Mouse (Mus musculus): ENCODE results near the gene Mmrn2. TPM values are rescaled to one million over a fixed set of nuclear protein-coding genes. Genes with fewer than 3 reads are reported as not detected.
A peak's percentile ranks its signal among the peaks of the same experiment; 100 is the strongest.

The Mmrn2 gene
- total RNA-seq (2022) = 1 to 10 TPM; 4.8 to 6.0 (median 5.0) TPM

- DNase-seq (ENCODE audit: low spot score in 2 of 2) = no peak
These were observed at the start of gene Mmrn2 for GRCm38 (mm10) chr14:34375415-34375904. Gene Mmrn2 (plus strand): TSS chr14:34375465.

- DNase-seq (ENCODE audit: low spot score in 2 of 2) = no peak
These were observed 48.7 kb upstream of the Mmrn2 start for GRCm38 (mm10) chr14:34326606-34327005.

DNA sequence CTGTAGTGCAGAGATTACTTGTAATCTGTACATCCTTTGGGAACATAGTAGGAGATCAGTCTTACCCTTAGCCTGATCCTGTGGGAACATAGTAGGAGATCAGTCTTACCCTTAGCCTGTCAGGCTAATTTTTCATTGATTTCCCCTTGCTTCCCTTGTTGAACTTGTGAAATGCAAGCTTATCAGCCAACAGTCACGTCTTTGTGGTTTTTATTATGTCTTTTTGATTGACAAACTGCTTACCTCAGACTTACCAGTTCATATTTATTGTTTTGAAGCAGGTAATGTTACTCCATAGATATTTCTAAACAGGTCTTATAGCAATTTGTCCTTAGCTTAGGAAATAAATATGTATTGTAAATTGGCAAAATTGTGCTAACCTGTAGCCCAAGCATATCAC is 47.6 kb upstream of the Mmrn2 start:
- no peak for DNase-seq (ENCODE audit: low spot score in 2 of 2)

DNA sequence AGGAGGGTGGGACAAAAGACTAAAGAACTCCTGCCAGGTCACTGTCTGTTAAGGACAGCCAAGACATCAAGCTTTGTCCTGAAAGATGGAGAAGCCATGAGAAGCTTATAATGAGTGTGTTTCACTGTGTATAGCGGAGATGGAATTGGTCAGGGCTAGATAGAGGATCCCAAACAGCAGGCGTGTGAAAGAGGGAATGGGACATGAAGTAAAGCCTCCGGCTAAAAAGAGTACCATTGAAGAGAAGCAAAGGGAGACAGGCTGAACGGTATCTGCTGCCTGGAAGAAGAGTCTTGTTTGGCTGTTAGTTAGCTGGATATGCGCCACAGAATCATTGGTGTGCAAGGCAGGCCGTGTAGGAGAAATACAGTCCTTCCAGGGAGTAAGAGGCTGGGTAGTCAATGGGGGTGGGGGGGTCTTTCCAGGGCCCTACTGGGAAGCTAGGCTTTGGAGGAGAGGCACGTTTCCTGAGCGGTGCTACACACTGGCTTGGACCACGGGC is 44.6 kb upstream of the Mmrn2 start:
- DNase-seq (ENCODE audit: low spot score in 2 of 2) = no peak

- DNase-seq (ENCODE audit: low spot score in 2 of 2) = peak; percentile 54 to 59
These were observed 43.4 kb upstream of the Mmrn2 start for GRCm38 (mm10) chr14:34331886-34332285.

DNA sequence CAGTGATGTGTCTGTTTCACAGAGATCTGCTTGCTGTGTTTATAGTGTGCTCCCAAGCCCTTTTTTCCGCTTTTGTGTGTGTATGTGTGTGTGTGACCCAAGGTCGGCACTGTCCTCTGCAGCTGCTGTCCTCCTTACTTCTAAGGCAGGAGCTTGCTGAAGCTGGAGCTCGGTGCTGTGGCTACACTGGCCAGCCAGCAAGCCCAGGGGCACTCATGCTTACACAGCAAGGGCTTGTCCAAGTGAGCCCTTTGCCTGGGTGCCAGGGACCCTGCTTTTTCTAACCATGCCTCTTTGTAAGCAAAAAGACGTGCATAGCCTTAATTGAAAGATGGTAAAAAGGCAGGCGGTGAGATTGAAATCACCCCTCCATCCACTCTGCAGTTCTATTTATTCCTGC is 42.8 kb upstream of the Mmrn2 start:
- DNase-seq (ENCODE audit: low spot score in 2 of 2) = peak; percentile 55 to 77

DNA sequence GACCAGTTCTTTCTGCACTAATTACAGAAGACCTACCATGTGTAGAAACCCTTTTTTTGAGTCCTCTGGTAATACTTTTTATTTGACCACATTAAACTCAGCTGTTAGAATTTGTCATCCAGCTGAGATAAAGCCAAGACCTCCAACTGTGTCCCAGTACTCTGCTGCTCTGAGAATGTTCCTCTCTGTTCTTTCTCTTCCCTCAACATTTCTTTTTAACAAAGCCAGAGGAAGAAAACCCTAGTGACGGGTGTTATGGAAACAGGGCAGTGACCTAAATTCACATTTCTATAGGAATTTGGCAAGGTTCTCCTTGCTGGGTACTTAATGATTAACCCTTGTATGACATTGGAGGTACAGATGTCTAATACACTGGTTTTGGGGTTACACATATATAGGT is 35.8 kb upstream of the Mmrn2 start:
- no peak for DNase-seq (ENCODE audit: low spot score in 2 of 2)

DNA sequence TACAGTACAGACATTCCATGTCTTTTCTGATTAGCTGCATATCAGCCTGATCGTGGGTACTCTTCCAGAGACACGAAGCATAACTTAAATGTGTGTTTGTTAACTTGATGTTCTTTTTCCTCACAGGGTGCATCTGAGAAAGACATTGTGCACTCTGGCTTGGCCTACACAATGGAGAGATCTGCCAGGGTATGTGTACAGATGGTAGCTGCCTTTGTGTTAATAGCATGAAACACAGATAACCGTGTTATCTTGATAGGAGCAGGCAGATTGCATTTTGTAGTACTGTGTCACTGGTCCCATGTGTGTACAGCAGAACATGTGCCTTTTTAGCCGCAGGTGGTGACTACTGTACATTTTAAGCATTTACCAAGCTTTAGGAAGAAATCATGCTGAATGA is 33.3 kb upstream of the Mmrn2 start:
- DNase-seq (ENCODE audit: low spot score in 2 of 2) = no peak

DNA sequence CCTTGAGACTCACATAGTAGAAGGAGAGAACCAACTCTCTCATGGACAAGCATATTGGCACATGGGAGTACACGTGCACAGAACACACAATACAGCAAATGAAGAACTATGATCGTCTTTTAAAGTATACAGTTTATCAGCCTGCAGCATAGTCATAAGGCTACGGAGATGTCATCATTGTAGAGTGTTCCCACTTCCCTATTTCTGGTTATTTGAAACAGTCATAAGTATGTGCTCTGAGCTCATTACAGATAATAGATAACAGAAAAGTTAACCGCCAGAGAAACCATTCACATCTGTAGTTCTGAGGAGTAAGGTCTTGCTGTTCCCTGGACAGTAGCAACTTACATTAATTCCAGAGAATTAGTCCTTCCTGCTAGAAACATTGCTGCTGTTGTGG is 32.2 kb upstream of the Mmrn2 start:
- DNase-seq (ENCODE audit: low spot score in 2 of 2) = no peak

- no peak for DNase-seq (ENCODE audit: low spot score in 2 of 2)
These were observed 30.9 kb upstream of the Mmrn2 start for GRCm38 (mm10) chr14:34344361-34344760.

- no peak for DNase-seq (ENCODE audit: low spot score in 2 of 2)
These were observed 29.3 kb upstream of the Mmrn2 start for GRCm38 (mm10) chr14:34345771-34346566.

- DNase-seq (ENCODE audit: low spot score in 2 of 2) = no peak
These were observed 28.2 kb upstream of the Mmrn2 start for GRCm38 (mm10) chr14:34347084-34347483.

- no peak for DNase-seq (ENCODE audit: low spot score in 2 of 2)
These were observed 27.0 kb upstream of the Mmrn2 start for GRCm38 (mm10) chr14:34348301-34348700.

- no peak for DNase-seq (ENCODE audit: low spot score in 2 of 2)
These were observed 26.3 kb upstream of the Mmrn2 start for GRCm38 (mm10) chr14:34349007-34349406.

DNA sequence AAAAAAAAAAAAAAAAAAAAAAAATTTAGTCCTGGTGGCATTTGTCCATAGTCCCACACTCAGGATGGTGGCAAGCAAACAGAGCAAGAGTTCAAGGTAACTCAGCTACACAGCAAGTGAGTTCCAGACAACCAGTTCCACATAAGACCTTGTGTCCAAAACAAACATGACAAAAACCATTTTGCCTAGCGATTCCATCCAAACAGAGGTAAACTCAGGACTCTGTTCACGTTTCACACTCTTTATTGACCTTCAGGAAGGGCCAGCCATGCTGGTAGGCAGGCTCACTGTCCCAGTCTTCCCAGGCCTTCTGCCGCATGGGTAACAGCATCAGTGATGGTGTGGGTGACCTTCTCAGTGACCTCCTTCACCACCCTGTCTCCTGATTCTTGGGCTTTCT is 23.6 kb upstream of the Mmrn2 start:
- DNase-seq (ENCODE audit: low spot score in 2 of 2) = no peak

GRCm38 (mm10) chr14:34352523-34352922 is 22.7 kb upstream of the Mmrn2 start:
- DNase-seq (ENCODE audit: low spot score in 2 of 2) = no peak

DNA sequence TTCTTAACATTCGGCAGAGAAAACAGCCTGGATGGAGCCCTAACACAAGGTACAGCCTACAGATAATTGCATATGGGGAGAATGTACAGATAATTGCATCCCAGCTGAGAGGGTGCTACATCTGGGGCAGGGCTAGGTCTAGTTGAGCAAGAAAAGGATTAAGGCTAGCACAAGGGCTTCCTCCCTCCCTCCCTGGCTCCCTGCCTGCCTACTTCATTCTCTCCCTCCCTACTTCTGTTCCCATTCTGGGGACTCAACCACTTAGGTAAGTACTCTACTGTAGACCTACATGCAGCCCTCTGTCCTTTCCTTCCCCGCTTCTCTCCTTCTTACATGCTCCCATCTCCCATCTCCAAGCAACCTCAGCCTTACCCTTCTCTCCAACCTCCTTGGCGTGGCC is 21.9 kb upstream of the Mmrn2 start:
- DNase-seq (ENCODE audit: low spot score in 2 of 2) = no peak

DNA sequence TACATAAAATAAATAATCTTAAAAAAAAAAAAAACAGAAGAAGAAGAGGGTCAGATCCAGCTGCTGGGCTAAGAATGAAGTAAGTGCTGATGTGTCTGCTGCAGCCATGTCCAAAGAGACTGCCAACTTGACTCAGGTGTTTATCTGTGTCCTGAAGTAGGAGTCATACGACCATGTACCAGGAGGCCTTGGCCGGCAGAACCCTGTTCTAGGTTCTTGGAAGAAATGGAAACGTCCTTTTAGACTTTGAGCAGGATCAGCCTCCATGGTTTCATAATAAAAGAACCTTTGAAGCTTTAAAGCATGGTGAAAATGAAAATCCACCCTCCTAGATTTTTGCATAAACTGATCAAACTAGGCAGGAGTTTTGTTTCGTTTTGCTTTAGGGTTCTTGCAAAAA is 20.8 kb upstream of the Mmrn2 start:
- no peak for DNase-seq (ENCODE audit: low spot score in 2 of 2)

DNA sequence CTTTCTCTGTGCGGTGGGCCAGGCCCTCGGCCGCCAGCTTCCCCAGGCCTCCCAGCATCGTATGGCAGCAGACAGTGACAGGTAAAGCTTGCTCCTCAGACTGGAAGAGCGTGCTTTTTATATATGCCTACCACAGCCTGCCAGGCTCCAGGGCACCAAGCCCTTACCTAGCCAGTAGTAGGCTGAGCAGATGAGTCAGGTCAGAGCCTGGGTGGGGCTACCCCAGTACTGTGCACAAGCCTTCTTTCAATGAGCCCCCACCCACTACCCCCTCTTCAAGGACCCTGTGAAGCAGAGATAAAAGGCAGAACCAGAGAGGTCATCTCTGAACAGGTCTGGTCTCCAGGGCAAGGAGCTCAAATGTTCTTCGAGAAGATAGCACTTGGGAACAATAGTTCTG is 20.0 kb upstream of the Mmrn2 start, which contains the start of gene Fam25c:
TSS of gene Fam25c (minus strand) at position 133 of the 400 bp plus-strand sequence.
- DNase-seq (ENCODE audit: low spot score in 2 of 2) = no peak

- DNase-seq (ENCODE audit: low spot score in 2 of 2) = peak in 1 of 2 experiments; percentile 14
These were observed 17.4 kb upstream of the Mmrn2 start for GRCm38 (mm10) chr14:34357671-34358455.

- no peak for DNase-seq (ENCODE audit: low spot score in 2 of 2)
These were observed 15.5 kb upstream of the Mmrn2 start for GRCm38 (mm10) chr14:34359676-34360244.

GRCm38 (mm10) chr14:34360251-34360650 is 15.0 kb upstream of the Mmrn2 start:
- no peak for DNase-seq (ENCODE audit: low spot score in 2 of 2)
